Mouse (Mus musculus): Measurements from ENCODE around the gene Srrm2. TPM values are rescaled to one million over a fixed set of nuclear protein-coding genes. Genes with fewer than 3 reads are reported as not detected.

The Srrm2 gene
- polyA plus RNA-seq, 1 experiment from 2014 or later, result 314 TPM

- POLR2A ChIA-PET, result interaction anchor here (0.8 to 1.1 kb wide), 2 partner anchors 29 to 53 kb away, joined by 3 to 4 read pairs; no protein-coding TSS in a partner anchor
- no peak for TF ChIP-seq CTCF (IDR thresholded peaks at IDR 0.05)
- CTCF ChIA-PET, result interaction anchor here (0.9 to 1.1 kb wide), 2 partner anchors 30 to 41 kb away, joined by 4 to 5 read pairs; partner anchors contain the start of genes Prss32 and Prss41
- no peak for DNase-seq (ENCODE audit: low read depth, low spot score)
- in situ Hi-C loops (cut with MboI; ENCODE audit: low pct_unique_long_range_greater_than_20kb), result no loop called here
- no peaks in the 10 kb centered on the region for H3K27me3 ChIP-seq
- peak; percentile 32 for ATAC-seq
These were observed 13.2 kb downstream of the Srrm2 start for GRCm38 (mm10) chr17:23803366-23804041.

GRCm38 (mm10) chr17:23804426-23805085, 14.2 kb downstream of the Srrm2 start:
- in situ Hi-C loops (cut with MboI; ENCODE audit: low pct_unique_long_range_greater_than_20kb), result no loop called here
- ATAC-seq (no peak), DNase-seq (ENCODE audit: low read depth, low spot score) (no peak)
- POLR2A ChIA-PET, result interaction anchor here (0.8 to 1.3 kb wide), 2 partner anchors 11 to 30 kb away, joined by 3 to 4 read pairs; no protein-coding TSS in a partner anchor
- no peaks in the 10 kb centered on the region for H3K27me3 ChIP-seq
- TF ChIP-seq CTCF (IDR thresholded peaks at IDR 0.05), result no peak
- CTCF ChIA-PET, result interaction anchor here (1.1 kb wide), 1 partner anchor 31 kb away, joined by 4 read pairs; no protein-coding TSS in a partner anchor

GRCm38 (mm10) chr17:23806867-23807266, 16.5 kb downstream of the Srrm2 start:
- H3K27me3 ChIP-seq, result no peaks in the 10 kb centered on the region
- POLR2A ChIA-PET, result no interaction called here
- no peak for DNase-seq (ENCODE audit: low read depth, low spot score)
- in situ Hi-C loops (cut with MboI; ENCODE audit: low pct_unique_long_range_greater_than_20kb), result no loop called here
- ATAC-seq, result no peak
- CTCF ChIA-PET, result interaction anchor here (0.6 to 1.7 kb wide), 6 partner anchors 14 to 58 kb away, joined by 3 to 6 read pairs (median 3); partner anchors contain the start of gene Srrm2
- TF ChIP-seq CTCF (IDR thresholded peaks at IDR 0.05), result peak; percentile 86

- ChIA-PET POLR2A (no interaction called here), CTCF (interaction anchor here (1.1 to 1.7 kb wide), 3 partner anchors 13 to 59 kb away, joined by 3 to 5 read pairs (median 5); no protein-coding TSS in a partner anchor)
- no peak for DNase-seq (ENCODE audit: low read depth, low spot score)
- no peak for TF ChIP-seq CTCF (IDR thresholded peaks at IDR 0.05)
- ATAC-seq, result no peak
- in situ Hi-C loops (cut with MboI; ENCODE audit: low pct_unique_long_range_greater_than_20kb), result no loop called here
- H3K27me3 ChIP-seq, result no peaks in the 10 kb centered on the region
These were observed 17.6 kb downstream of the Srrm2 start for GRCm38 (mm10) chr17:23807918-23808317.

- ChIA-PET POLR2A (interaction anchor here (1.5 kb wide), 1 partner anchor 11 kb away, joined by 3 read pairs; no protein-coding TSS in a partner anchor), CTCF (no interaction called here)
- DNase-seq (ENCODE audit: low read depth, low spot score) (no peak), ATAC-seq (no peak)
- no peaks in the 10 kb centered on the region for H3K27me3 ChIP-seq
- in situ Hi-C loops (cut with MboI; ENCODE audit: low pct_unique_long_range_greater_than_20kb), result no loop called here
- TF ChIP-seq CTCF (IDR thresholded peaks at IDR 0.05), result no peak
These were observed 25.3 kb downstream of the Srrm2 start for GRCm38 (mm10) chr17:23815641-23816040.

GRCm38 (mm10) chr17:23818579-23818978, 28.2 kb downstream of the Srrm2 start:
- CTCF ChIA-PET, result no interaction called here
- no peak for ATAC-seq
- in situ Hi-C loops (cut with MboI; ENCODE audit: low pct_unique_long_range_greater_than_20kb), result no loop called here

GRCm38 (mm10) chr17:23819235-23819634, 28.9 kb downstream of the Srrm2 start:
- TF ChIP-seq CTCF (IDR thresholded peaks at IDR 0.05), result no peak
- in situ Hi-C loops (cut with MboI; ENCODE audit: low pct_unique_long_range_greater_than_20kb), result no loop called here
- ChIA-PET CTCF (no interaction called here), POLR2A (no interaction called here)
- ATAC-seq (no peak), DNase-seq (ENCODE audit: low read depth, low spot score) (no peak)
- H3K27me3 ChIP-seq, result no peaks in the 10 kb centered on the region

More at GRCm38 (mm10) chr17:23818579-23818978, 28.2 kb downstream of the Srrm2 start:
- DNase-seq (ENCODE audit: low read depth, low spot score), result no peak
- H3K27me3 ChIP-seq, result no peaks in the 10 kb centered on the region
- POLR2A ChIA-PET, result no interaction called here
- no peak for TF ChIP-seq CTCF (IDR thresholded peaks at IDR 0.05)

- ChIA-PET CTCF (interaction anchor here (1.6 kb wide), 1 partner anchor 13 kb away, joined by 3 read pairs; no protein-coding TSS in a partner anchor), POLR2A (interaction anchor here (0.9 kb wide), 1 partner anchor 9 kb away, joined by 3 read pairs; no protein-coding TSS in a partner anchor)
- no peak for ATAC-seq
- TF ChIP-seq CTCF (IDR thresholded peaks at IDR 0.05), result no peak
- no peak for DNase-seq (ENCODE audit: low read depth, low spot score)
- no peaks in the 10 kb centered on the region for H3K27me3 ChIP-seq
- in situ Hi-C loops (cut with MboI; ENCODE audit: low pct_unique_long_range_greater_than_20kb), result no loop called here
These were observed 30.4 kb downstream of the Srrm2 start for GRCm38 (mm10) chr17:23820731-23821130.

GRCm38 (mm10) chr17:23822094-23822493, 31.8 kb downstream of the Srrm2 start:
- DNase-seq (ENCODE audit: low read depth, low spot score) (no peak), ATAC-seq (no peak)
- in situ Hi-C loops (cut with MboI; ENCODE audit: low pct_unique_long_range_greater_than_20kb), result no loop called here
- H3K27me3 ChIP-seq, result no peaks in the 10 kb centered on the region
- ChIA-PET CTCF (no interaction called here), POLR2A (no interaction called here)
- TF ChIP-seq CTCF (IDR thresholded peaks at IDR 0.05), result no peak

GRCm38 (mm10) chr17:23823018-23823417, 32.7 kb downstream of the Srrm2 start:
- no peaks in the 10 kb centered on the region for H3K27me3 ChIP-seq
- no peak for DNase-seq (ENCODE audit: low read depth, low spot score)
- ChIA-PET POLR2A (no interaction called here), CTCF (no interaction called here)
- ATAC-seq, result no peak
- in situ Hi-C loops (cut with MboI; ENCODE audit: low pct_unique_long_range_greater_than_20kb), result no loop called here
- TF ChIP-seq CTCF (IDR thresholded peaks at IDR 0.05), result no peak

GRCm38 (mm10) chr17:23823614-23824013, 33.3 kb downstream of the Srrm2 start:
- ChIA-PET CTCF (interaction anchor here (2.0 kb wide), 1 partner anchor 12 kb away, joined by 6 read pairs; no protein-coding TSS in a partner anchor), POLR2A (no interaction called here)
- DNase-seq (ENCODE audit: low read depth, low spot score), result no peak
- H3K27me3 ChIP-seq, result no peaks in the 10 kb centered on the region
- in situ Hi-C loops (cut with MboI; ENCODE audit: low pct_unique_long_range_greater_than_20kb), result no loop called here
- ATAC-seq, result no peak
- no peak for TF ChIP-seq CTCF (IDR thresholded peaks at IDR 0.05)

Data from Patski (cell line).